In genomic region chr1:150591253-150591652, GRCm38 (mm10) we compare ENCODE assay signal across 9 mouse cellular contexts.
A peak's percentile ranks its signal among the peaks of the same experiment; 100 is the strongest.
DNase-seq lines count a peak whose midpoint lies in the region; ATAC-seq lines count a peak whose summit lies in the region.
"Had no signal": no experiment of that assay in that cellular context is flagged by ENCODE, and none has a peak within 500 bp of the region (broad histone marks: within the 10 kb centered on the region; RNA-seq: fewer than 3 reads in every experiment).

No protein-coding gene starts in this region.

- 35% methylated on average over 2 of the region's 2 CpGs for WGBS in neural tube, embryonic 15.5 days
- WGBS in limb, embryonic 11.5 days, result 49% methylated on average over 2 of the region's 2 CpGs

- H3K4me1 ChIP-seq in neural tube, embryonic 15.5 days, result no peaks in the 10 kb centered on the region
- H3K4me1 ChIP-seq in limb, embryonic 11.5 days (ENCODE audit: control insufficient read depth, insufficient read depth, low read length), result peaks cover 22% of the 10 kb centered on the region

- no peak overlapping the region for H3K9ac ChIP-seq in neural tube, embryonic 15.5 days (replicated peaks)
- H3K9ac ChIP-seq in limb, embryonic 11.5 days (ENCODE audit: low read length), result no peak overlapping the region
- H3K9ac ChIP-seq: neural tube, embryonic 13.5 days had no signal

- no peak overlapping the region for H3K27ac ChIP-seq in neural tube, embryonic 15.5 days (replicated peaks)
- H3K27ac ChIP-seq in limb, embryonic 11.5 days (replicated peaks; ENCODE audit: low read depth, low read length), result no peak overlapping the region
- H3K27ac ChIP-seq: neural tube, embryonic 13.5 days had no signal

- peak; percentile 54 for DNase-seq in neural tube, embryonic 10.5 days (ENCODE audit: extremely low spot score, low spot score)
- peak; percentile 39 to 48 for DNase-seq in adrenal gland, adult 18-20 months (ENCODE audit: low spot score in 2 of 2)
- peak; percentile 83 for DNase-seq in embryo, embryonic 10.5 days (ENCODE audit: low spot score)
- DNase-seq in kidney, adult 8-10 months, result peak; percentile 9 to 55
- peak; percentile 76 for DNase-seq in limb, embryonic 11.5 days (ENCODE audit: low spot score)
- peak; percentile 5 for DNase-seq in retina, postnatal 7 days (ENCODE audit: low read depth, low spot score)
- DNase-seq in yolk sac, embryonic 10.5 days (ENCODE audit: low spot score), result no peak

- H3K9me3 ChIP-seq in neural tube, embryonic 15.5 days (replicated peaks), result no peaks in the 10 kb centered on the region
- no peaks in the 10 kb centered on the region for H3K9me3 ChIP-seq in limb, embryonic 11.5 days (ENCODE audit: control insufficient read depth, low read length)
- H3K9me3 ChIP-seq: neural tube, embryonic 13.5 days had no signal

- no peak overlapping the region for H3K4me3 ChIP-seq in neural tube, embryonic 15.5 days (replicated peaks)
- no peak overlapping the region for H3K4me3 ChIP-seq in limb, embryonic 11.5 days (ENCODE audit: low read depth, low read length)
- H3K4me3 ChIP-seq: neural tube, embryonic 13.5 days had no signal

- H3K36me3 ChIP-seq in neural tube, embryonic 15.5 days, result no peaks in the 10 kb centered on the region
- no peaks in the 10 kb centered on the region for H3K36me3 ChIP-seq in limb, embryonic 11.5 days (ENCODE audit: control insufficient read depth, insufficient read depth, low read length)
- H3K36me3 ChIP-seq: neural tube, embryonic 13.5 days had no signal

- no peak overlapping the region for H3K4me2 ChIP-seq in neural tube, embryonic 15.5 days
- H3K4me2 ChIP-seq in limb, embryonic 11.5 days (ENCODE audit: low read depth, severe bottlenecking), result no peak overlapping the region
- H3K4me2 ChIP-seq: neural tube, embryonic 13.5 days had no signal

- no peak for ATAC-seq in neural tube, embryonic 15.5 days (ENCODE audit: low FRiP score)
- ATAC-seq in limb, embryonic 11.5 days (ENCODE audit: insufficient number of reproducible peaks, low FRiP score, low TSS enrichment, low read depth), result no peak

- no peaks in the 10 kb centered on the region for H3K27me3 ChIP-seq in neural tube, embryonic 15.5 days (replicated peaks)
- no peaks in the 10 kb centered on the region for H3K27me3 ChIP-seq in limb, embryonic 11.5 days (ENCODE audit: control insufficient read depth, insufficient read depth, low read length)
